In genomic region chr3:87767764-87768163, GRCm38 (mm10) we compare ENCODE assay signal across 8 mouse cellular contexts. TPM values are rescaled to one million over a fixed set of nuclear protein-coding genes. Genes with fewer than 3 reads are reported as not detected.
DNase-seq lines count a peak whose midpoint lies in the region; ATAC-seq and TF ChIP-seq lines count a peak whose summit lies in the region.

No protein-coding gene starts in this region.

- H3K4me1 ChIP-seq in embryonic facial prominence, embryonic 10.5 days, result peaks cover 66% of the 10 kb centered on the region
- H3K4me1 ChIP-seq in heart, embryonic 10.5 days, result peaks cover 45% of the 10 kb centered on the region
- H3K4me1 ChIP-seq in lung, postnatal 0 days (ENCODE audit: insufficient read depth, low read depth, low read length), result peaks cover 7% of the 10 kb centered on the region

- DNase-seq in embryonic facial prominence, embryonic 10.5 days (ENCODE audit: low spot score), result no peak
- DNase-seq in heart, embryonic 10.5 days (ENCODE audit: low spot score), result no peak
- peak; percentile 46 to 60 for DNase-seq in kidney, adult 8-10 months
- no peak for DNase-seq in lung, postnatal 0 days (ENCODE audit: low spot score)
- DNase-seq in embryo, embryonic 9.5 days (ENCODE audit: extremely low spot score), result no peak
- no peak for DNase-seq in left cerebral cortex, postnatal 25 days (ENCODE audit: low spot score in 2 of 2)
- DNase-seq in layer of hippocampus, adult 8-10 months (ENCODE audit: low spot score in 2 of 2), result no peak

- H3K27ac ChIP-seq in embryonic facial prominence, embryonic 10.5 days (replicated peaks), result peak overlapping the region; percentile 71
- peak overlapping the region; percentile 81 for H3K27ac ChIP-seq in heart, embryonic 10.5 days
- peak overlapping the region; percentile 82 for H3K27ac ChIP-seq in lung, postnatal 0 days (ENCODE audit: low read length)

- H3K4me2 ChIP-seq in lung, postnatal 0 days (replicated peaks; ENCODE audit: low read depth, low read length), result peak overlapping the region; percentile 66

- 57% methylated on average over 8 of the region's 8 CpGs for WGBS in embryonic facial prominence, embryonic 10.5 days
- 65% methylated on average over 8 of the region's 8 CpGs for WGBS in heart, embryonic 10.5 days
- WGBS in lung, postnatal 0 days, result 48% methylated on average over 8 of the region's 8 CpGs

- H3K4me3 ChIP-seq in embryonic facial prominence, embryonic 10.5 days, result peak overlapping the region; percentile 59
- H3K4me3 ChIP-seq in heart, embryonic 10.5 days, result peak overlapping the region; percentile 64
- peak overlapping the region; percentile 48 for H3K4me3 ChIP-seq in lung, postnatal 0 days (ENCODE audit: low read depth, low read length)

- TF ChIP-seq EP300 in lung, postnatal 0 days (IDR thresholded peaks at IDR 0.05), result no peak

- peak overlapping the region; percentile 52; the same call in 1 of the 2 replicates for H3K9ac ChIP-seq in lung, postnatal 0 days (replicated peaks; ENCODE audit: low read depth)

- peak; percentile 18; the same call in 1 of the 2 replicates for ATAC-seq in lung, postnatal 0 days
- ATAC-seq in granulocyte monocyte progenitor cell, adult 5-6 weeks (replicated peaks; ENCODE audit: poor library complexity, severe bottlenecking), result no peak

- intact Hi-C loops in left cerebral cortex, postnatal 25 days (cut with DNase I), result no loop called here

- no peak for TF ChIP-seq CTCF in lung, postnatal 0 days (IDR thresholded peaks at IDR 0.05)

- peaks cover 87% of the 10 kb centered on the region for H3K27me3 ChIP-seq in embryonic facial prominence, embryonic 10.5 days (replicated peaks; ENCODE audit: low read depth, poor library complexity, severe bottlenecking)
- peaks cover 64% of the 10 kb centered on the region for H3K27me3 ChIP-seq in heart, embryonic 10.5 days (ENCODE audit: insufficient read depth, poor library complexity, severe bottlenecking)
- H3K27me3 ChIP-seq in lung, postnatal 0 days (replicated peaks; ENCODE audit: insufficient read depth, low read length), result no peaks in the 10 kb centered on the region

- H3K9me3 ChIP-seq in embryonic facial prominence, embryonic 10.5 days, result no peaks in the 10 kb centered on the region
- H3K9me3 ChIP-seq in heart, embryonic 10.5 days, result no peaks in the 10 kb centered on the region
- no peaks in the 10 kb centered on the region for H3K9me3 ChIP-seq in lung, postnatal 0 days (ENCODE audit: low read length)

- H3K36me3 ChIP-seq in embryonic facial prominence, embryonic 10.5 days (replicated peaks), result no peaks in the 10 kb centered on the region
- H3K36me3 ChIP-seq in heart, embryonic 10.5 days, result no peaks in the 10 kb centered on the region
- no peaks in the 10 kb centered on the region for H3K36me3 ChIP-seq in lung, postnatal 0 days (ENCODE audit: insufficient read depth, low read length)

RNA-seq across cellular contexts. Expression of gene Lrrc71, which starts 19.3 kb away (rescaled TPM):
- polyA plus RNA-seq in embryonic facial prominence, embryonic 10.5 days (2016; fragmentation: Nextera tagmentation; extraction: Ambion mirVana), result 0.28 and 0.41 TPM in 2 replicates
- polyA plus RNA-seq in heart, embryonic 10.5 days (2016; fragmentation: Nextera tagmentation; extraction: Ambion mirVana), result 0.30 and 0.63 TPM in 2 replicates
- polyA plus RNA-seq in lung, postnatal 0 days (2015; fragmentation: Nextera tagmentation; extraction: Ambion mirVana), result 8.9 and 9.3 TPM in 2 replicates
- total RNA-seq in left cerebral cortex, postnatal 25 days (2021), result under 1 TPM; 0.23 to 0.69 TPM
- total RNA-seq in layer of hippocampus, adult 8-10 months (2022), result 1 to 10 TPM in 1 of 4 experiments, under 1 TPM in 3; 0.43 to 1.6 (median 0.62) TPM
- not detected in 2 replicates for total RNA-seq in granulocyte monocyte progenitor cell, adult 5-6 weeks (2014; fragmentation: Nextera tagmentation)
- not detected in 2 replicates for total RNA-seq in granulocyte monocyte progenitor cell, adult 5-6 weeks (2017)

RNA-seq across cellular contexts. Expression of gene Ntrk1, which starts 27.2 kb away (rescaled TPM):
- 10.7 and 11.0 TPM in 2 replicates for polyA plus RNA-seq in embryonic facial prominence, embryonic 10.5 days (2016; fragmentation: Nextera tagmentation; extraction: Ambion mirVana)
- polyA plus RNA-seq in heart, embryonic 10.5 days (2016; fragmentation: Nextera tagmentation; extraction: Ambion mirVana), result 0.05 and 0.68 TPM in 2 replicates
- polyA plus RNA-seq in lung, postnatal 0 days (2015; fragmentation: Nextera tagmentation; extraction: Ambion mirVana), result 4.1 and 4.2 TPM in 2 replicates
- 1 to 10 TPM in 1 of 2 experiments, under 1 TPM in 1; 0.21 to 1.7 TPM for total RNA-seq in left cerebral cortex, postnatal 25 days (2021)
- under 1 TPM; 0.13 to 0.20 (median 0.17) TPM for total RNA-seq in layer of hippocampus, adult 8-10 months (2022)
- total RNA-seq in granulocyte monocyte progenitor cell, adult 5-6 weeks (2014; fragmentation: Nextera tagmentation), result not detected in 2 replicates
- not detected in 2 replicates for total RNA-seq in granulocyte monocyte progenitor cell, adult 5-6 weeks (2017)

RNA-seq across cellular contexts. Expression of gene Insrr, which starts 29.0 kb away (rescaled TPM):
- polyA plus RNA-seq in embryonic facial prominence, embryonic 10.5 days (2016; fragmentation: Nextera tagmentation; extraction: Ambion mirVana), result 0.49 and 0.54 TPM in 2 replicates
- 0.07 TPM in 1 of 2 replicates, not detected in the other for polyA plus RNA-seq in heart, embryonic 10.5 days (2016; fragmentation: Nextera tagmentation; extraction: Ambion mirVana)
- 0.02 and 0.12 TPM in 2 replicates for polyA plus RNA-seq in lung, postnatal 0 days (2015; fragmentation: Nextera tagmentation; extraction: Ambion mirVana)
- under 1 TPM; 0.60 to 0.73 TPM for total RNA-seq in left cerebral cortex, postnatal 25 days (2021)
- total RNA-seq in layer of hippocampus, adult 8-10 months (2022), result under 1 TPM; 0.49 to 1.00 (median 0.68) TPM
- total RNA-seq in granulocyte monocyte progenitor cell, adult 5-6 weeks (2014; fragmentation: Nextera tagmentation), result not detected in 2 replicates
- total RNA-seq in granulocyte monocyte progenitor cell, adult 5-6 weeks (2017), result not detected in 2 replicates

RNA-seq across cellular contexts. Expression of gene Pear1, which starts 56.3 kb away (rescaled TPM):
- polyA plus RNA-seq in embryonic facial prominence, embryonic 10.5 days (2016; fragmentation: Nextera tagmentation; extraction: Ambion mirVana), result 12.2 and 13.4 TPM in 2 replicates
- 14.3 and 14.8 TPM in 2 replicates for polyA plus RNA-seq in heart, embryonic 10.5 days (2016; fragmentation: Nextera tagmentation; extraction: Ambion mirVana)
- polyA plus RNA-seq in lung, postnatal 0 days (2015; fragmentation: Nextera tagmentation; extraction: Ambion mirVana), result 20.8 and 21.4 TPM in 2 replicates
- 1 to 10 TPM; 7.4 to 10.0 TPM for total RNA-seq in left cerebral cortex, postnatal 25 days (2021)
- total RNA-seq in layer of hippocampus, adult 8-10 months (2022), result 10 to 100 TPM; 10.5 to 12.7 (median 12.2) TPM
- total RNA-seq in granulocyte monocyte progenitor cell, adult 5-6 weeks (2014; fragmentation: Nextera tagmentation), result 1.8 and 9.6 TPM in 2 replicates
- 0.57 and 1.0 TPM in 2 replicates for total RNA-seq in granulocyte monocyte progenitor cell, adult 5-6 weeks (2017)

Comparison
In these comparisons a context has a peak if more than half of its experiments do, and no peak if none do; other contexts are left out.
1. DNase-seq: peak in kidney, adult 8-10 months (2 of 2); none in embryonic facial prominence, embryonic 10.5 days (single experiment), heart, embryonic 10.5 days (single experiment), lung, postnatal 0 days (single experiment), embryo, embryonic 9.5 days (single experiment), left cerebral cortex, postnatal 25 days (0 of 2) and layer of hippocampus, adult 8-10 months (0 of 2).
2. Peak in every context shown above with its lines, with median percentiles within 50 percentile points of each other: H3K27ac ChIP-seq and H3K4me3 ChIP-seq.